Mouse (Mus musculus) embryonic facial prominence, embryonic 12.5 days (tissue): ENCODE results near the gene Tram2. TPM values are rescaled to one million over a fixed set of nuclear protein-coding genes. Genes with fewer than 3 reads are reported as not detected.
A peak's percentile ranks its signal among the peaks of the same experiment; 100 is the strongest.

Experiments used
- ATAC-seq: fragments of 200-750 bp; cut with Nextera tagmentation; 2 replicates; pipeline ENCODE4 v1.8.0; 2017; ENCODE audit not compliant: insufficient number of reproducible peaks, insufficient read depth, low FRiP score, low TSS enrichment
- H3K27ac ChIP-seq: fragments of 300-500 bp; sonication (generic); 2 replicates; pipeline ENCODE4 v1.5.1; 2016; ENCODE audit warnings: mild to moderate bottlenecking
- H3K27me3 ChIP-seq: fragments of 300-500 bp; sonication (generic); 2 replicates; pipeline ENCODE4 v1.6.1; 2016; ENCODE audit warnings: mild to moderate bottlenecking, moderate library complexity
- H3K36me3 ChIP-seq: fragments of 300-500 bp; sonication (generic); 2 replicates; pipeline ENCODE4 v1.6.1; 2016; ENCODE audit warnings: mild to moderate bottlenecking
- H3K4me1 ChIP-seq: fragments of 300-500 bp; sonication (generic); 2 replicates; pipeline ENCODE4 v1.6.1; 2016
- H3K4me2 ChIP-seq: fragments of 300-500 bp; sonication (generic); replicated peaks from 2 replicates; pipeline ENCODE4 v1.6.1; 2016; ENCODE audit warnings: mild to moderate bottlenecking, moderate library complexity
- H3K4me3 ChIP-seq: fragments of 300-500 bp; sonication (generic); 2 replicates; pipeline ENCODE4 v1.5.1; 2016; ENCODE audit warnings: mild to moderate bottlenecking
- H3K9ac ChIP-seq: fragments of 300-500 bp; sonication (generic); 2 replicates; pipeline ENCODE4 v1.6.1; 2016; ENCODE audit warnings: mild to moderate bottlenecking, moderate library complexity
- H3K9me3 ChIP-seq: fragments of 300-500 bp; sonication (generic); 2 replicates; pipeline ENCODE4 v1.6.1; 2016; ENCODE audit warnings: mild to moderate bottlenecking, moderate library complexity
- WGBS: fragments of 180-500 bp; shearing (Covaris S2); methylation state at CpG from one replicate; pipeline ENCODE4 v1.1.7; 2016; 5-methylcytosine and 5-hydroxymethylcytosine counted together
- polyA plus RNA-seq: library from polyadenylated mRNA; unstranded; fragments of >200 nt; fragmentation: Nextera tagmentation; extraction: Ambion mirVana; gene quantifications from 2 replicates; pipeline ENCODE4 v1.2.1, GENCODE M21; 2016

Tram2 gene
- 8.0 TPM in 2 replicates for polyA plus RNA-seq

- ATAC-seq = peak; percentile 89
- under 1% methylated on average over 50 of the region's 52 CpGs for WGBS
- H3K9ac ChIP-seq = peak within 1 kb of the TSS; percentile 69
- H3K4me1 ChIP-seq = peaks cover 41% of the 10 kb centered on the region
- H3K4me3 ChIP-seq = peak within 1 kb of the TSS; percentile 64
- H3K9me3 ChIP-seq = no peaks in the 10 kb centered on the region
- no peaks in the 10 kb centered on the region for H3K27me3 ChIP-seq
- H3K36me3 ChIP-seq = no peaks in the 10 kb centered on the region
- H3K27ac ChIP-seq = peak within 1 kb of the TSS; percentile 90
- peak within 1 kb of the TSS; percentile 78 for H3K4me2 ChIP-seq
Measured at GRCm38 (mm10) chr1:21079217-21079773, at the start of gene Tram2. Gene Tram2, minus strand, starts transcription at chr1:21079229.

DNA sequence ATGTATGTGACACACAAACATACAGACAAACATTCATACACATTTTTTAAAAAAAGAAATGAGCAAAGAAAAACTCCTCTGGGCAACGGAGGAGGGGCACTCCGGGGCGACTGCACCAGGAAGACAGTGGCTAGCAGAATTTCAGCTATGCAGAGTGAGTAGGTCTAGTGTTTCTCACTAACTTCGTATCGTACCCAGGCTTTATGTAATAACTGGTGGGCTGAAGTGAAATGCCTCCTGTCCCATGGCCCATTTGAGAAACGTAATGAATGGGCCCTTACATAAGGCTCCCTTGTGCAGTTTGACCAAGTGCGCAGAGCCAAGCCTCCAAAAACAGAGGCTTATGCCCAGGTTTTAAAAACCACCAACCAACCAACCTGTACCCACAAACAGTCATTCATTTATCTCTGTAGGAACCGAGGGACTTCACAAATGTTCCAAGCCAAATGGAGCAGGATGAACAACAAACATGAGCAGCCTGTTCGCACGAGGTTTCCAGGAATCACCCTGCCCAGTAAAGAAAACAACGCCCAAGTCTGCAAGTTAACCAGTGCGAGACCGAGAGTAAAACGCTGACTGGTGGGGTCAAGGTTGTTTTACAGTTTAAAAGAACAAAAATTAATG, 45.8 kb upstream of the Tram2 start:
- Histone ChIP-seq H3K4me2 (no peak overlapping the region), H3K4me1 (no peaks in the 10 kb centered on the region), H3K36me3 (no peaks in the 10 kb centered on the region), H3K9ac (no peak overlapping the region), H3K27me3 (no peaks in the 10 kb centered on the region), H3K4me3 (no peak overlapping the region), H3K27ac (no peak overlapping the region), H3K9me3 (no peaks in the 10 kb centered on the region)
- ATAC-seq = no peak
- 67% methylated on average over 14 of the region's 14 CpGs for WGBS

DNA sequence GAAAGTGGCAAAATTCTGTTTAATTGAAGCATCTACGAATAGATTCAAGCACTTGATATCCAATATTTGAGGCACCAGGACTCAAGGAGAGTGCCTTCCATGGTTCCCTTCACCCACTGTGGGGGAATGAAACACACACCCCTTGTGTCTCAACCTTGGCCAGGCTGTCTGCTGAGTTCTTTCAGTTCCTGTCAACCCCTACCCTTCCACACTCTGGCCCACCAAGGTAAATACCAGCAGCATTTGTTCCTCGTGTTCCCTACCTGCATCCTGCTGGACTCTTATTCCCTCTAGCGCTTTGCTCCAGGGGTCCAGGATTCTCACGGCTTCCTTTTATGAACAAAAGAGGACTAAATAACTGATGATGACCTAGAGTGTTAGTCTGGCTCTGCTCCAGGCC, 24.8 kb upstream of the Tram2 start:
- no peaks in the 10 kb centered on the region for H3K27me3 ChIP-seq
- 83% methylated on average over 4 of the region's 4 CpGs for WGBS
- H3K4me3 ChIP-seq = no peak overlapping the region
- H3K36me3 ChIP-seq = no peaks in the 10 kb centered on the region
- no peak for ATAC-seq
- H3K4me1 ChIP-seq = no peaks in the 10 kb centered on the region
- no peaks in the 10 kb centered on the region for H3K9me3 ChIP-seq
- no peak overlapping the region for H3K9ac ChIP-seq
- no peak overlapping the region for H3K27ac ChIP-seq
- no peak overlapping the region for H3K4me2 ChIP-seq

- 40% methylated on average over 15 of the region's 15 CpGs for WGBS
- no peak overlapping the region for H3K4me3 ChIP-seq
- no peaks in the 10 kb centered on the region for H3K36me3 ChIP-seq
- H3K27ac ChIP-seq = no peak overlapping the region
- H3K9ac ChIP-seq = no peak overlapping the region
- H3K4me1 ChIP-seq = no peaks in the 10 kb centered on the region
- no peak overlapping the region for H3K4me2 ChIP-seq
- no peak for ATAC-seq
- no peaks in the 10 kb centered on the region for H3K9me3 ChIP-seq
- no peaks in the 10 kb centered on the region for H3K27me3 ChIP-seq
Measured at GRCm38 (mm10) chr1:21101221-21102006, 22.4 kb upstream of the Tram2 start.

DNA sequence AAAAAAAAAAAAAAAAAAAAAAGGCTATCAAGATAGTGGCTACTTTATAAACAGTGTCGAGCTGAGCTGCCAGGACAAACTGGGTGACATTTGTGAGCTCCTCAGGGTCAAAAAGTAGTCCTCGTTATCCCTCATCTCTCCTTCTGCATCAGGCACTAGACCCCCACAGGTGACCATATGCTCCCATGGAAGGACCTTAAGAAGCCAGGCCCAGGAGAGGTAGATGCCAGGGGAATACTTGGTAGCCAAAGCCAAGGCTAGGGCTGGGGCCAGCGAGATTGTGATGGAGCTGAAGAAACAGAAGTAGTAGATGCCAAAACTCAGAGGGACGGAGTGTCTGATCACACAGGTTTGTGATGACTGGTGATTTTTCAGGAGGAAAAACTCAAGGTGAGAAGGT, 21.7 kb upstream of the Tram2 start:
- 84% methylated on average over 4 of the region's 4 CpGs for WGBS
- Histone ChIP-seq H3K36me3 (no peaks in the 10 kb centered on the region), H3K4me3 (no peak overlapping the region), H3K9ac (no peak overlapping the region), H3K27me3 (no peaks in the 10 kb centered on the region), H3K4me2 (no peak overlapping the region), H3K9me3 (no peaks in the 10 kb centered on the region), H3K27ac (no peak overlapping the region), H3K4me1 (no peaks in the 10 kb centered on the region)
- ATAC-seq = no peak

- no peak for ATAC-seq
- no peaks in the 10 kb centered on the region for H3K36me3 ChIP-seq
- no peaks in the 10 kb centered on the region for H3K9me3 ChIP-seq
- H3K27ac ChIP-seq = no peak overlapping the region
- WGBS = 81% methylated on average over 23 of the region's 23 CpGs
- no peaks in the 10 kb centered on the region for H3K4me1 ChIP-seq
- H3K4me3 ChIP-seq = no peak overlapping the region
- no peak overlapping the region for H3K9ac ChIP-seq
- no peaks in the 10 kb centered on the region for H3K27me3 ChIP-seq
- no peak overlapping the region for H3K4me2 ChIP-seq
Measured at GRCm38 (mm10) chr1:21097001-21097989, 18.3 kb upstream of the Tram2 start.

- Histone ChIP-seq H3K4me3 (no peak overlapping the region), H3K9me3 (no peaks in the 10 kb centered on the region), H3K9ac (no peak overlapping the region), H3K27ac (no peak overlapping the region), H3K27me3 (no peaks in the 10 kb centered on the region), H3K4me2 (no peak overlapping the region), H3K36me3 (no peaks in the 10 kb centered on the region), H3K4me1 (no peaks in the 10 kb centered on the region)
- ATAC-seq = no peak
- WGBS = 75% methylated on average over 4 of the region's 4 CpGs
Measured at GRCm38 (mm10) chr1:21094644-21095215, 15.7 kb upstream of the Tram2 start.

- 77% methylated on average over 6 of the region's 6 CpGs for WGBS
- Histone ChIP-seq H3K4me3 (no peak overlapping the region), H3K9ac (no peak overlapping the region), H3K4me1 (no peaks in the 10 kb centered on the region), H3K27ac (no peak overlapping the region), H3K36me3 (no peaks in the 10 kb centered on the region), H3K4me2 (no peak overlapping the region), H3K9me3 (no peaks in the 10 kb centered on the region), H3K27me3 (no peaks in the 10 kb centered on the region)
- no peak for ATAC-seq
Measured at GRCm38 (mm10) chr1:21089661-21090117, 10.7 kb upstream of the Tram2 start.

- Histone ChIP-seq H3K9ac (no peak overlapping the region), H3K27me3 (no peaks in the 10 kb centered on the region), H3K4me3 (no peak overlapping the region), H3K4me1 (no peaks in the 10 kb centered on the region), H3K27ac (no peak overlapping the region), H3K9me3 (no peaks in the 10 kb centered on the region), H3K36me3 (no peaks in the 10 kb centered on the region), H3K4me2 (no peak overlapping the region)
- no peak for ATAC-seq
- 82% methylated on average over 5 of the region's 5 CpGs for WGBS
Measured at GRCm38 (mm10) chr1:21086291-21086690, 7.3 kb upstream of the Tram2 start.

DNA sequence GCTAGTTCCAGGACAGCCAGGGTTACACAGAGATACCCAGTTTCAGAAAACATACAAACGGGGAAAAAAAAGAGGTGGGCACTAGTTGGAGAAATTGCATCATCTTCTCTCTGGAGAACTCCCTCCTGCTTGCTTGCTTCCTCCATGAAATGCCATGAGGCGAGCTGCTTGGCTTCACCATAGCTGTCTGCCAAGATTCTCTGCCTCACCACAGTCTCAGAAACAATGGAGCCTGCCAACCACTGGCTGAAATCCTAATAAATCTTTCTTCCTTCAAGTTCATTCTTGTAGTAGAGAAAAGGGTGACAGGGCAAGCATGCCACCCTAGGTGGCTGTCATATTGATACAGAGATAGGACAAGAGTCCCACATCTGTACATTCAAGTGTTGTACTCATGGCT, 5.6 kb upstream of the Tram2 start:
- H3K27ac ChIP-seq = no peak overlapping the region
- H3K4me2 ChIP-seq = no peak overlapping the region
- H3K27me3 ChIP-seq = no peaks in the 10 kb centered on the region
- H3K9ac ChIP-seq = no peak overlapping the region
- ATAC-seq = no peak
- H3K9me3 ChIP-seq = no peaks in the 10 kb centered on the region
- no peaks in the 10 kb centered on the region for H3K36me3 ChIP-seq
- no peaks in the 10 kb centered on the region for H3K4me1 ChIP-seq
- 68% methylated on average over 2 of the region's 2 CpGs for WGBS
- no peak overlapping the region for H3K4me3 ChIP-seq

DNA sequence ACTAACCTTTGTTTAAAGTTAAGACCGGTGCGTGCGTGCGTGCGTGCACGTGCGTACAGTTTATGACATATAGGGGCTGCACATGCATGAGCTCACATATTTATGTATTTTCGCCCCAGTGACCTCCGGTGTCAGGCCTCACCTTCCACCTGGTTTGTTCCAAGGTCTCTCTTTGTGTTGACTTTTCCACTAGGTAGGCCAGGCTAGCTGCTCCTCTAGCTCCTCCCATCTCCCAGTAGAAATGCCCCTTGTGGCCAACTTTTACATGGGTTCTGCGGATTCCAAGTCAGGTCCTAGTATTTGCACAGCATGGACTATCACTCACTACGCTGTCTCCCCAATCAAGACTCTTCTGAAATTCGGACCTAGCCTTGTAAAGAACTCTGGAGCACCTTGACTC, 1.3 kb upstream of the Tram2 start:
- no peak overlapping the region for H3K4me3 ChIP-seq
- ATAC-seq = no peak
- H3K4me2 ChIP-seq = no peak overlapping the region
- H3K9ac ChIP-seq = no peak overlapping the region
- H3K9me3 ChIP-seq = no peaks in the 10 kb centered on the region
- no peaks in the 10 kb centered on the region for H3K27me3 ChIP-seq
- peaks cover 31% of the 10 kb centered on the region for H3K4me1 ChIP-seq
- no peaks in the 10 kb centered on the region for H3K36me3 ChIP-seq
- H3K27ac ChIP-seq = no peak overlapping the region
- 91% methylated on average over 12 of the region's 12 CpGs for WGBS
